Mouse (Mus musculus) erythroblast, embryonic 14.5 days (primary cell): ENCODE results near the gene Mfn2. TPM values are rescaled to one million over a fixed set of nuclear protein-coding genes. Genes with fewer than 3 reads are reported as not detected.
A peak's percentile ranks its signal among the peaks of the same experiment; 100 is the strongest.
"Not testable (repeated sequence)": the region's sequence is repeated elsewhere in the genome, so short reads cannot be mapped to it uniquely, and the experiment has no call there.

Experiments used
- H3K27me3 ChIP-seq: 2 replicates; pipeline ENCODE4 v1.6.1; 2012; ENCODE audit warnings: inconsistent platforms; ENCODE audit not compliant: control insufficient read depth
- H3K36me3 ChIP-seq: 2 replicates; pipeline ENCODE4 v1.6.1; 2012; ENCODE audit warnings: mild to moderate bottlenecking, inconsistent platforms; ENCODE audit not compliant: control insufficient read depth
- H3K4me1 ChIP-seq: 2 replicates; pipeline ENCODE4 v1.6.1; 2012; ENCODE audit warnings: inconsistent platforms; ENCODE audit not compliant: control insufficient read depth
- H3K4me3 ChIP-seq: replicated peaks from 2 replicates; pipeline ENCODE3; 2012; ENCODE audit warnings: moderate library complexity, mild to moderate bottlenecking, inconsistent platforms
- H3K9me3 ChIP-seq: 2 replicates; pipeline ENCODE4 v1.6.1; 2012; ENCODE audit warnings: low read length, inconsistent platforms, mixed read lengths; ENCODE audit not compliant: control insufficient read depth
- GATA1 ChIP-seq: IDR thresholded peaks from 2 replicates; pipeline ENCODE4 v1.6.1; 2012; ENCODE audit warnings: low read length, inconsistent platforms, mixed read lengths
- TAL1 ChIP-seq: IDR thresholded peaks from 3 replicates; pipeline ENCODE4 v1.6.1; 2012; ENCODE audit warnings: low read length, inconsistent platforms, mixed read lengths
- polyA plus RNA-seq: library from polyadenylated mRNA; stranded (reverse); fragments of >175 nt; gene quantifications from 2 replicates; pipeline ENCODE4 v1.2.3, GENCODE M21; 2012

The Mfn2 gene
- polyA plus RNA-seq, 1 experiment: 0.89 TPM

- TF ChIP-seq TAL1 (no peak), GATA1 (no peak)
- H3K36me3 ChIP-seq: peaks cover 48% of the 10 kb centered on the region
- H3K27me3 ChIP-seq: no peaks in the 10 kb centered on the region
- no peak overlapping the region for H3K4me3 ChIP-seq
- H3K4me1 ChIP-seq: peaks cover 29% of the 10 kb centered on the region
- H3K9me3 ChIP-seq: peaks cover 7% of the 10 kb centered on the region; the same call in 1 of the 2 replicates
Measured at GRCm38 (mm10) chr4:147866056-147866455, 38.4 kb downstream of the Mfn2 start.

GRCm38 (mm10) chr4:147865651-147866050 lies 38.9 kb downstream of the Mfn2 start:
- peaks cover 29% of the 10 kb centered on the region for H3K4me1 ChIP-seq
- no peak overlapping the region for H3K4me3 ChIP-seq
- H3K27me3 ChIP-seq: no peaks in the 10 kb centered on the region
- peaks cover 7% of the 10 kb centered on the region; the same call in 1 of the 2 replicates for H3K9me3 ChIP-seq
- H3K36me3 ChIP-seq: peaks cover 52% of the 10 kb centered on the region
- TF ChIP-seq GATA1: no peak

- no peak for TF ChIP-seq GATA1
- TF ChIP-seq TAL1: no peak
- H3K36me3 ChIP-seq: peaks cover 61% of the 10 kb centered on the region
- no peaks in the 10 kb centered on the region for H3K27me3 ChIP-seq
- peaks cover 11% of the 10 kb centered on the region for H3K4me1 ChIP-seq
- no peaks in the 10 kb centered on the region for H3K9me3 ChIP-seq
- no peak overlapping the region for H3K4me3 ChIP-seq
Measured at GRCm38 (mm10) chr4:147862051-147862450, 42.5 kb downstream of the Mfn2 start.

GRCm38 (mm10) chr4:147850776-147851175 lies 53.7 kb downstream of the Mfn2 start:
- TF ChIP-seq GATA1: no peak
- no peak for TF ChIP-seq TAL1
- no peaks in the 10 kb centered on the region for H3K27me3 ChIP-seq
- H3K36me3 ChIP-seq: no peaks in the 10 kb centered on the region
- H3K4me3 ChIP-seq: no peak overlapping the region
- peaks cover 45% of the 10 kb centered on the region for H3K4me1 ChIP-seq
- H3K9me3 ChIP-seq: no peaks in the 10 kb centered on the region; the same call in 1 of the 2 replicates

- Histone ChIP-seq H3K4me3 (peak overlapping the region; percentile 91), H3K9me3 (no peaks in the 10 kb centered on the region), H3K27me3 (no peaks in the 10 kb centered on the region), H3K4me1 (peaks cover 45% of the 10 kb centered on the region), H3K36me3 (no peaks in the 10 kb centered on the region; the same call in 1 of the 2 replicates)
- TF ChIP-seq GATA1: no peak
- no peak for TF ChIP-seq TAL1
Measured at GRCm38 (mm10) chr4:147848584-147848991, 55.9 kb downstream of the Mfn2 start.

- no peaks in the 10 kb centered on the region for H3K27me3 ChIP-seq
- TF ChIP-seq TAL1 (no peak), GATA1 (no peak)
- H3K4me3 ChIP-seq: peak within 1 kb of the TSS; percentile 91
- H3K9me3 ChIP-seq: no peaks in the 10 kb centered on the region
- H3K36me3 ChIP-seq: peaks cover under 1% of the 10 kb centered on the region; the same call in 1 of the 2 replicates
- peaks cover 46% of the 10 kb centered on the region for H3K4me1 ChIP-seq
Measured at GRCm38 (mm10) chr4:147847614-147848583, 56.6 kb downstream of the Mfn2 start, which contains the start of gene Zfp933. TSS of gene Zfp933 (minus strand) at chr4:147848366.

- Histone ChIP-seq H3K9me3 (no peaks in the 10 kb centered on the region), H3K4me1 (peaks cover 7% of the 10 kb centered on the region), H3K4me3 (no peak overlapping the region), H3K36me3 (peaks cover 2% of the 10 kb centered on the region; the same call in 1 of the 2 replicates), H3K27me3 (no peaks in the 10 kb centered on the region)
- no peak for TF ChIP-seq GATA1
- no peak for TF ChIP-seq TAL1
Measured at GRCm38 (mm10) chr4:147842871-147843270, 61.6 kb downstream of the Mfn2 start.

- H3K36me3 ChIP-seq, H3K4me3 ChIP-seq, H3K9me3 ChIP-seq, H3K4me1 ChIP-seq, H3K27me3 ChIP-seq: not testable (repeated sequence)
Measured at GRCm38 (mm10) chr4:147839282-147839681, 65.2 kb downstream of the Mfn2 start.

GRCm38 (mm10) chr4:147824389-147824788 lies 80.1 kb downstream of the Mfn2 start:
- Histone ChIP-seq H3K4me1 (no peaks in the 10 kb centered on the region), H3K9me3 (peaks cover 19% of the 10 kb centered on the region), H3K4me3 (no peak overlapping the region), H3K36me3 (peaks cover 28% of the 10 kb centered on the region), H3K27me3 (no peaks in the 10 kb centered on the region)
- TF ChIP-seq TAL1 (no peak), GATA1 (no peak)

Other genes starting within 250 kb of the Mfn2 start
- 0.01 TPM in 1 of 2 replicates, not detected in the other for gene Zfp534, start 202.2 kb downstream of the Mfn2 start, polyA plus RNA-seq
- not detected in 2 replicates for gene Zfp984, start 94.9 kb downstream of the Mfn2 start, polyA plus RNA-seq
- gene Zfp933, start 56.3 kb downstream of the Mfn2 start, polyA plus RNA-seq: 0.01 TPM in 1 of 2 replicates, not detected in the other
- 9.4 and 19.8 TPM in 2 replicates for gene Miip, start 35.9 kb downstream of the Mfn2 start, polyA plus RNA-seq
- not detected in 2 replicates for gene Fv1, start 35.7 kb downstream of the Mfn2 start, polyA plus RNA-seq
- gene Plod1, start 32.1 kb upstream of the Mfn2 start, polyA plus RNA-seq: 0.14 and 0.29 TPM in 2 replicates
- gene 2510039O18Rik, start 36.2 kb upstream of the Mfn2 start, polyA plus RNA-seq: 5.7 and 5.9 TPM in 2 replicates
- not detected in 2 replicates for gene Nppb, start 81.1 kb upstream of the Mfn2 start, polyA plus RNA-seq
- gene Nppa, start 96.0 kb upstream of the Mfn2 start, polyA plus RNA-seq: not detected in 2 replicates
- 0.11 and 0.29 TPM in 2 replicates for gene Clcn6, start 134.1 kb upstream of the Mfn2 start, polyA plus RNA-seq
- 1.9 and 2.8 TPM in 2 replicates for gene Mthfr, start 134.4 kb upstream of the Mfn2 start, polyA plus RNA-seq
- 0.17 and 0.30 TPM in 2 replicates for gene Agtrap, start 183.3 kb upstream of the Mfn2 start, polyA plus RNA-seq
- gene Mad2l2, start 225.7 kb upstream of the Mfn2 start, polyA plus RNA-seq: 2.9 and 3.8 TPM in 2 replicates
- gene Draxin, start 226.0 kb upstream of the Mfn2 start, polyA plus RNA-seq: 0.01 TPM in 1 of 2 replicates, not detected in the other
- 2.6 and 2.7 TPM in 2 replicates for gene Fbxo6, start 247.4 kb upstream of the Mfn2 start, polyA plus RNA-seq